Mouse (Mus musculus) testis, adult 2 months (tissue): ENCODE data around the gene Plce1.

Experiments used
- CTCF ChIP-seq: fragments of 200-500 bp; IDR thresholded peaks from 2 replicates; pipeline ENCODE4 v1.5.1; 2012; ENCODE audit warnings: low read depth, mild to moderate bottlenecking, inconsistent platforms, low read length, moderate library complexity; ENCODE audit not compliant: control insufficient read depth, insufficient read depth, insufficient replicate concordance
- POLR2A ChIP-seq: fragments of 200-500 bp; IDR thresholded peaks from 2 replicates; pipeline ENCODE4 v1.6.1; 2012; ENCODE audit warnings: low read depth, mild to moderate bottlenecking, inconsistent platforms, low read length, moderate library complexity; ENCODE audit not compliant: control insufficient read depth

DNA sequence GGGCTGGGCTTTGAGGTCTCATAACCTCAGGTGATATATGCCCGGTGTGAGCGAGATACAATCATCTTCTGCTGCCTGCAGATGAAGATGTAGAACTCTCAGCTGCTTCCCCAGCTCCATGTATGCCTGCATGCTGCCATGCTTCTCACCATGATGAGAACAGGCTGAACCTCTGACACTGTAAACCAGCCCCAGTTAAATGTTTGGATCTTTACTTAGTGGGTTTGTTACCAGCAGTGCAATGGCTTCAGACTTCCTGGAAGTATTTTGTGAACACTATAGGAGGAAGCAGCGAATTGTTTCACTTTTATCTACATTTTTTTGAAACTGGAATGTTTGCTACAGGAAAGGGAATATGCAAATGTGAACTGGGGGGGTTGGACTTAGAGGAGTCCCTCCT lies 48.9 kb upstream of the Plce1 start:
- no peak for TF ChIP-seq CTCF
- no peak for TF ChIP-seq POLR2A
